Mouse (Mus musculus) central nervous system, embryonic 18 days (tissue): Measurements from ENCODE around the gene Gm10408. TPM values are rescaled to one million over a fixed set of nuclear protein-coding genes. Genes with fewer than 3 reads are reported as not detected.

Experiments
- polyA plus RNA-seq: library from polyadenylated mRNA; depleted of rRNA; stranded (reverse); fragments of >200 nt; gene quantifications from 2 replicates; pipeline ENCODE4 v1.2.3, GENCODE M21; 2012; rRNA removed

Gm10408 gene
- polyA plus RNA-seq, result not detected in 2 replicates

GRCm38 (mm10) chr14:3449079-3449478 lies at the start of gene Gm10408:
Gene Gm10408 (plus strand): TSS chr14:3449379.

GRCm38 (mm10) chr14:3412314-3412713 lies 36.9 kb upstream of the Gm10408 start, which contains the start of gene Gm10409:
Gene Gm10409 (plus strand): TSS chr14:3412614.

GRCm38 (mm10) chr14:3427803-3428202 lies 21.4 kb upstream of the Gm10408 start, which contains the start of gene Gm3005:
Gene Gm3005 (plus strand): TSS chr14:3428103.

Other genes starting within 250 kb of the Gm10408 start
- 14.2 and 15.4 TPM in 2 replicates for gene D830030K20Rik, start 240.9 kb upstream of the Gm10408 start, polyA plus RNA-seq
- gene Gm2956, start 116.8 kb upstream of the Gm10408 start, polyA plus RNA-seq, result 0.36 TPM in 1 of 2 replicates, not detected in the other
- not detected in 2 replicates for gene Gm10413, start 54.3 kb upstream of the Gm10408 start, polyA plus RNA-seq
- 11.6 and 11.7 TPM in 2 replicates for gene Gm10409, start 36.8 kb upstream of the Gm10408 start, polyA plus RNA-seq
- gene Gm3005, start 21.3 kb upstream of the Gm10408 start, polyA plus RNA-seq, result 15.6 and 16.7 TPM in 2 replicates
- gene Gm3012, start 185.1 kb downstream of the Gm10408 start, polyA plus RNA-seq, result not detected in 2 replicates
- gene Gm3020, start 202.7 kb downstream of the Gm10408 start, polyA plus RNA-seq, result 11.7 and 11.8 TPM in 2 replicates
- not detected in 2 replicates for gene Gm3043, start 239.4 kb downstream of the Gm10408 start, polyA plus RNA-seq